Mouse (Mus musculus): ENCODE data around the gene Wbp1l.

- TF ChIP-seq CTCF (IDR thresholded peaks at IDR 0.05; ENCODE audit: extremely low read depth, insufficient read depth, insufficient read length, insufficient replicate concordance) (no peak), POLR2A (IDR thresholded peaks at IDR 0.05; ENCODE audit: low read depth, low read length) (no peak)
These were observed 24.9 kb upstream of the Wbp1l start for GRCm38 (mm10) chr19:46573990-46574389.

Measured in spleen, adult 2 months (tissue).